Mouse (Mus musculus) adrenal gland (tissue): ENCODE data around the gene Tubb1.

Source experiments
- intact Hi-C: fragments of 180-260 bp; cut with DNase I; formaldehyde crosslinking; loops from one replicate; pipeline ENCODE4 v1.15.1; 2025
- long read RNA-seq, 2 experiments: library from polyadenylated mRNA; unstranded; transcript quantifications; one replicate each; pipeline ENCODE4 v2.0.0; 2020; ENCODE audit warnings: borderline replicate concordance in 1 of 2; ENCODE audit not compliant: insufficient replicate concordance in 1 of 2

The Tubb1 gene
- long read RNA-seq, experiment 1: 0 reads
- long read RNA-seq, experiment 2: 0 reads

DNA sequence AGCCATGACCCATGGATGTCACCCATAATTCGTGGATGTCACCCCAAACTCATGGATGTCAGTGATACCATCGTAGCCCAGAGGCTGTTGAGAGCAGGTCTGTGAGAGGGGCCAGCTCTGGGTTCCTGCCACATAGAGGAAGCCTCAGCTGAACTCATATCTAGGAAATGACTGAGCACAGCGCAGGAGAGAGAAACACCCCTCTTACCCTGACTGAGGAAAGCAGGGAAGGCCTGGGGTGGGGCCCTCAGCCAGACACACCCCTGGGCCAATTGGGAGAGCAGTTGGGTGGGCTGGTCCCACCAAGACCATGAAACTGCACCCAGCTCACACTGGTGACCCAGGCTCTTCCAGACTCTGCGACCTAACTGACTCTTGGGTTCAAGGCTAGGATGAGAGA, at the start of gene Tubb1:
Tubb1 (plus strand) TSS at position 343 of the 400 bp plus-strand sequence.
- intact Hi-C loops: no loop called here

DNA sequence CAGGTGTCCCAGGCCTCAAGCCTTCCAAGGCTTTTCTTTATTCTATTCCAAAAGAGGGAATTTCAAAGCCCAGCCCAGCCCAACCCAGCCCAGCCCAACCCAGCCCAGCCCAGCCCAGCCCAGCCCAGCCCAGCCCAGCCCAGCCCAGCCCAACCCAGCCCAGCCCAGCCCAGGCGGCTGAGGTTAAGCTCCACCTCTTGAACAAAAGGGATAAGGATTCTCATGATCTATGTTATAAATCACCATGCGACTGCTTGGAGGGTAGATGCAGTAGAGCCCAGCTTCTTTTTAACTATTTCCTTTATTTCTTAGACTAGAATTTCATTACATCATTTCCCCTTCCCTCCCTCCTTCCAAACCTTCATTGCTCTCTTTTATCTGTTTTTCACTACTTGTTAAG, 40.3 kb upstream of the Tubb1 start:
- intact Hi-C loops: no loop called here

- intact Hi-C loops: no loop called here
These were observed 37.4 kb upstream of the Tubb1 start for GRCm38 (mm10) chr2:174413127-174413526.

GRCm38 (mm10) chr2:174415001-174415730, 35.3 kb upstream of the Tubb1 start:
- intact Hi-C loops: loop anchor here (5.0 kb wide), 1 partner anchor 88 kb away; no protein-coding TSS in a partner anchor

- intact Hi-C loops: loop anchor here (5.0 kb wide), 1 partner anchor 89 kb away; no protein-coding TSS in a partner anchor
These were observed 34.7 kb upstream of the Tubb1 start, which contains the start of gene Nelfcd for GRCm38 (mm10) chr2:174415731-174416310. Nelfcd (plus strand) TSS chr2:174415804.

GRCm38 (mm10) chr2:174421107-174421506, 29.4 kb upstream of the Tubb1 start:
- intact Hi-C loops: no loop called here

DNA sequence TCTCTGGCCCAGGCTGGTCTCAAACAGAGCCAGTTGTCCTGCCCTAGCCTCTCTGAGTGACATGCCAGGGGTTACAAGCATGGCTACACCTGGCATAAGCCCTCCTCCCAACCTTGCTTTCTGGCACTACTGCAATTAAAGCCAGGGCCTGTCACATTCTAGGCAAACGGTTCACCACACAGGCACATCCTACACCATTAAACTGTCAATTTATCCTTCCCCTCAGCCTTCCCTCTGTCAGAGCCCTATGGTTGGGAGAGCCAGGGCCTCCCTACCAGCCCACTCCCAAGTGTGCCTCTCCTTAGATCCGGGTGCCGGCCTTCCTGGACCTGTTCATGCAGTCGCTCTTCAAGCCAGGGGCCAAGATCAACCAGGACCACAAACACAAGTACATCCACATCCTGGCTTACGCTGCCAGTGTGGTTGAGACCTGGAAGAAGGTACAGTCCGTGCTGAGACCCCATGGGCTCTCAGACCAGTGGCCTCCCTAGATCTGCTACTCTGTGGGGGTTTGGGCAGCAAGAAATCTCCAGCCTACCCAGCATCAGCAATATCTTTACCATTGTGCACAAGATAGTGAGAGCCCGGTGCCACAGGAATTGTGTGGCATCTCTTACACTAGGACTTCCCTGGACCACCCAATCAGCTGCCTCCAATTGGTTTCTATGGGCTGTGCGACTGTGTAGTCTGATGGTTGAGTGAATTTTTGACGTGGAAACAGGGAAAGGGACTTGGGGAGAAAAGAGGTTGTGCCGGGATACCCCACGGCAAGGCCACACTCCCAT, 26.0 kb upstream of the Tubb1 start:
- intact Hi-C loops: no loop called here

- intact Hi-C loops: no loop called here
These were observed 23.6 kb upstream of the Tubb1 start for GRCm38 (mm10) chr2:174426856-174427255.

DNA sequence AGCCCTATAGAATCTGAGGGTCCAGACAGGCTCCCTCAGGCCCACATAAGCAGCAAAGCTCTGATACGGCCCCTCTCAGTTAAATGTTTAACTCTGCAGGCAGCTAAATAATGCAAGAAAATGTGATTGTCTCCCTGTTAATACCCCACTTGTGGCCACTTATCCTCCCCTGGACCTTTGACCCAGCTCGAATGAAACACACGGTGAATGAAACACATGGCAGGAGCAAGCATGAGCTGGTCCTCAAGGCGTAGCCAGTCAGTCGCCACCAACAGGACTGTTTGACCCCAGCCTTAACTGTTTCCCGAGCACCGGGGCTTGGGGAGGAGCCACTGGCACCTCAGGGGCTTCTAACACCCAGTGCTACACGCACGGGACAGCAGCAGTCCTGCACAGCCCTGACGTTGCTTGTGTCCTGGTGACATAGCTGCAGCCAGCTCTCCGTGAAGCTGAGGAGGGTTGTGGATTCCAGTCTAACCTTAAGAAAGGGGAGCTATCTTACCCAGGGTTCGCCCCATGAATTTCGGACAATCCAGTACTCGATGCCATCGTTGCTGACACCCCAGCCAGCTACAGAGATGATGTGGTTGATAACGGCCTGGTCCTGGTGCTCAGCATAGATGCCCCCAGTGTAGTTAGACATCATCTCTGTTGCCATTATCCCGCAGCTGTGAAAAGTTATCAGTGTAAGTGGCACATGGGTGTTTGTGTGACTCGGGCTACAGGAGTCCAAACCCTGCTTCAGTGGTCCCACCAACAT, 22.2 kb upstream of the Tubb1 start:
- intact Hi-C loops: no loop called here

GRCm38 (mm10) chr2:174428996-174429591, 21.4 kb upstream of the Tubb1 start:
- intact Hi-C loops: no loop called here

- intact Hi-C loops: no loop called here
These were observed 15.6 kb upstream of the Tubb1 start for GRCm38 (mm10) chr2:174434943-174435342.

DNA sequence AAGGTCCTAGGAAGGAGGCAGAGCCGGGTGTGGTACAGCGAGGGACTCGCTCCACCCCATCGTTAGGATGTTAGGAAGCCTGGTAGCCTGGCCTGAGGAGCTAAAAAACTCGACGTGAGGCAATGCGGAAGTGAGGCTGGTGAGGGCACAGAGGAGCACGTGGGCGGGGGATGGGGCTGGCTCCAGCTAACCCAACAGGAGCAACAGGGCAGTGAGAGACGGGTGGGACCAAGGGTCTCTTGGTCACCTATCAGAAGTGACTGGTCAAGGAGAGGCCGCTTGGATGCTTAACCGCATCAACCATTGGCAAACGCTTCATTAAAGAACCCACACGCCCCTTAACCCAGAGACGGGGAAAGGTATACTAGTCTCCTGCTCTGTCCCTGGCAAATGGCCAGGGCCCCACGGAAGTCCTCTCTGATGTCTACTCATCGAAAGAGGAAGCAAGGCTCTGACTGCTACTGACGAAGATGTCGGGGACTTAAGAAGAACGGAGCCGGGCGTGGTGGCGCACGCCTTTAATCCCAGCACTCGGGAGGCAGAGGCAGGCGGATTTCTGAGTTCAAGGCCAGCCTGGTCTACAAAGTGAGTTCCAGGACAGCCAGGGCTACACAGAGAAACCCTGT, 14.3 kb upstream of the Tubb1 start:
- intact Hi-C loops: no loop called here

GRCm38 (mm10) chr2:174436916-174437696, 13.4 kb upstream of the Tubb1 start:
- intact Hi-C loops: no loop called here

GRCm38 (mm10) chr2:174437697-174437982, 12.9 kb upstream of the Tubb1 start:
- intact Hi-C loops: no loop called here

GRCm38 (mm10) chr2:174438181-174438580, 12.3 kb upstream of the Tubb1 start:
- intact Hi-C loops: no loop called here

GRCm38 (mm10) chr2:174438737-174439449, 11.6 kb upstream of the Tubb1 start, which contains the start of gene Ctsz:
Ctsz (minus strand) TSS chr2:174439039.
- intact Hi-C loops: no loop called here

- intact Hi-C loops: no loop called here
These were observed 11.1 kb upstream of the Tubb1 start for GRCm38 (mm10) chr2:174439450-174439838.

DNA sequence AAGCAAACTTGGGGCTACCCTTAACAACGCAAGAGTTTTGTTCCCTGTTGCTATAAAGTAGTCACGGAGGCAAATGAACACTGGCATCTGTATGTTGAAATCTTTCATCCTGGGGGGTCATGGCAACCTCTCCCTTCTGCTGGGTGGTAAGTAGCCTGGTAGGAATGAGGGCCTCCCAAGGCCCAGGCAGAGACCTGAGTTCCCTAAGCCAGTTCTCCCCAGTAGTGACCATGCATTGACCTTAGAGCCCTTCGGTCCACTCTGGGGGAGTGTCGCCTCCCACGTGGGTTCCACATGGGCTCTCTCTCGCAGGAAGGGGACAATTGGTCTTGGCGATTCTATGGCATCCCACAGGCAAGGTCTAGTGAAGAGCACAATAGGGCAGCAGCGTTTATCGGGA, 10.5 kb upstream of the Tubb1 start:
- intact Hi-C loops: no loop called here

GRCm38 (mm10) chr2:174441898-174442297, 8.6 kb upstream of the Tubb1 start:
- intact Hi-C loops: no loop called here
